Mouse (Mus musculus) adrenal gland, adult 18-20 months (tissue): ENCODE measurements at regions not wholly inside any gene's neighbourhood (a gene's known extent, or its start where the extent isn't known, plus 50 kb on each side); places are given as distances from the start of the nearest gene placed in this dataset.

Experiments used
- DNase-seq, 2 experiments: peaks; one replicate each; pipeline ENCODE4 v3.0.0; 2021 to 2022; ENCODE audit warnings: low spot score in 2 of 2
- microRNA-seq, 2 experiments: library from miRNA; unstranded; fragments of <30 nt; microRNA quantifications; one replicate each; pipeline ENCODE4 v1.2.0; 2021; ENCODE audit warnings: borderline number of aligned reads in 2 of 2

DNA sequence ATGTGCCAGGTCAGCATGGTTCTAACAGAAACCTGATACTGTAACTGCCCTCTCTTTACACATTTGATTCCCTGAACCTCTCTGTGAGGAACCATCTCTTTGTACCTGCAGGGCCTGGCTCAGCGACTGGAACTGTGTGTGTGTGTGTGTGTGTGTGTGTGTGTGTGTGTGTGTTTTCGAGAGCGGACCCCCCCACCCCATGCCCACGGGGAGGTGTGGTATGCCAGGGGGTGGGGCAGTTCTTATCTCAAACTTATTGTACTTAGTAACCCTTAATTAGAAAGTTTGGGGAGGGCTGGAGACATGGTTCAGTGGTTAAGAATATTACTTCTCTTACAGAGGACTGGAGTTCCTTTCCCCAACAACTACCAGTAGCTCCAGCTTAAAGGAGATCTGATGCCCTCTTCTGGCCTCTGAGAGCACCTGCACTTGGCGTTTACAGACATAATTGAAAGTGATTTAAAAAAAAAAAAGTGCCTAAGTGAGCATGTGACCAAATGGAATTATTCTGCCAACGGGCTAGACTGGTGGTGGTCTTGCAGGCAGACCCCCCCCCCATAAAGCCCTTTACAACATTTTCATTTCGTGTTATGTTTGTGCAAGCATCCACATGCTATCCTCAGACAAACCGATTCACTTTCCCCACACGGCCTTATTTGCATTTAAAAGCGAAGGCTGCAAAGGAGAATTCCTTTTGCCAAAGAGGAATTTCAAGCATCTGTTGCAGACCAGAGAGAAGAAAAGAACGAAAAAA, 77.7 kb upstream of the Med14 start:
- DNase-seq: peak in 1 of 2 experiments; percentile 7

DNA sequence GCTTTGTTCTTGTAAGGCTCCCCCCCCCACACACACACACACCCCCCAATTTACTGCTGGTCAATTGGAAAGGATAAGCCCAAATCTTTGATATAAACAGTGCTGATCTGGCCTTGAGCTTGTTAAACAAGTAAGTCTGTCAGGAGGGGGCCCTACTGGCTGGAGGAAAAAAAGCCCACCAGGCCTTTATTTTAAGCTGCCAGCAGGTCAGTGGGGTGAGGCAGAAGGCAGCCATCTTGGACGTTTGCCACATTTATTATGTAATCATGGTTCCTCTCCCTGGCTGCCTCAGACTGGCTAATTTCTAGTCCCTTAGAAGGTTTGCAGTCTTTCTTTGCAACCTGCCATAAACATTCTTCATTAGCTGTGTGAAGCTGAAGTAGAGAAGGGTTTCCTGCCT, 75.9 kb upstream of the Med14 start:
- no peak for DNase-seq

DNA sequence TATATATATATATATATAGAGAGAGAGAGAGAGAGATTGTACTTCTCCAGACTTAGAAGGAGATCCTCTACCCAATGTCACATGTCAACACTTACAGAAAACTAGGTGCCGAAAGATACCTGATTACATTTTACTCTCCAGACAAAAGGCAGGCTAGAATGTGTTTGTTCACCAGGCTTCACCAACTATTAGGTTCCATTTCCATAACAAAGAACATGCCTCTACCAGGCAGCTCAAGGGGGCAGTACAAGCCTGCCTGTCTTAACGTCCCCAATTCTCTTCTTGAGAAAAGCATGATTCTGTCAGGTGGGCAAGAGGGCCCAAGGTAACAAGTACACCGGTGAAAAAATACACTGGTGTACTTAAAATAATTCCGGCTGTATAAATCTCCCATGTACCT, 72.8 kb upstream of the Med14 start:
- DNase-seq: no peak

DNA sequence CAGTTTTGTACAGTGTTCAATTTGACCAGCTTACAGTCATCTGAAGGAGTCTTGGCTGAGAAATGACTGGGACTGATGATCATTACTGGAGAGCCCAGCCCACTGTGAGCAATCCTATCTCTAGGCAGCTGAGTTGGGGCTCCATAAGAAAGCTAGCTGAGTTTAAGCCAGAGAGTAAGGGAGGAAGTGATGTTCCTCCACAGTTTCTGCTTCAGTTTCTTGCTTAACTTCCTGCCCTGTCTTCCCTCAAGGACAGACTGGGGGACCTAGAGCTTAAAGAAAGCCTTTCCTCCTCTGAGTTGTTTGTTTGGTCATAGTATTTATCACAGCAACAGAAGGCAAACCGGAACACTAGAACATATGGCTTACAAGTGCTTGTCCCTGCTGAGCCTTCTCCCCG, 70.8 kb upstream of the Med14 start:
- DNase-seq: no peak

DNA sequence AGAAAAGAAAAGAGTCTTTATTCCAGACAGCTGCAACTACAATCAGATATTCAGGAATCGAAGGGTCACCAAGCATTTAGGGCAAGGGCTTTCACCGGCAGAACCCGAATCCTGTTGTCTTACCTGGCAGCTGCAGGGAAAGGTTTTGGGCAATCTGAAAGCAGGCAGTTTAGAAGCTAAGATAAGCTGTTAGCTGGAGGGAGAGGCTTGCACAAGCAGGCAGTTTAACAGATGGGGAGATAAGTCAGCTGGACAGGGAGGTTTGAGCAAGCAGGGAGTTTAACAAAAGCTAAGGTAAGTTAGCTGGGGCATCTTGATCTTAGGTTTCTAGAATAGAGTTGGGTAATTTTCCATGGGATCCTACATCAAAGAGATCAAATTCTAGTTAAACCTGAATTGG, 67.3 kb upstream of the Med14 start:
- DNase-seq: no peak

DNA sequence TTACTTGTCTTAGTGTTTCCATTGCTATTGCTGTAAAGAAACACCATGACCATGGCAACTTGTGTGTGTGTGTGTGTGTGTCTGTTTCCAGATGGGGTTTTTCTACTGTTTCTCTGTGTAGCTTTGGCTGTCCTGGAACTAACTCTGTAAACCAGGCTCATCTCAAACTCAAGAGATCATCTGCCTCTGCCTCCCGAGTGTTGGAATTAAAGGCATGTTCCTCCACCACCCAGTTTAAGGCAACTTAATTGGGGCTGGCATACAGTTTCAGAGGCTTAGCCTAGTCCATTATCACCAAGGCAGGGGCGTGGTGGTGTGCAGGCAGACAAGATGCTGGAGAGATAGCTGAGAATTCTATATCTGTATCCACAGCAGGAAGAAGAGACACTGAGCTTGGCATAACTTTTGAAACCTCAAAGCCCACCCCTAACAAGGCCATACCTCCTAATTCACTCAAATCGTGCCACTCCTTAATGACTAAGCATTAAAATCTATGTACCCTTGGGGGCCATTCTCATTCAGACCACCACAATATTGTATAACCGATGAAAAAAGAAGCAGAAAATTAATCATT, 65.5 kb upstream of the Med14 start:
- DNase-seq: no peak

DNA sequence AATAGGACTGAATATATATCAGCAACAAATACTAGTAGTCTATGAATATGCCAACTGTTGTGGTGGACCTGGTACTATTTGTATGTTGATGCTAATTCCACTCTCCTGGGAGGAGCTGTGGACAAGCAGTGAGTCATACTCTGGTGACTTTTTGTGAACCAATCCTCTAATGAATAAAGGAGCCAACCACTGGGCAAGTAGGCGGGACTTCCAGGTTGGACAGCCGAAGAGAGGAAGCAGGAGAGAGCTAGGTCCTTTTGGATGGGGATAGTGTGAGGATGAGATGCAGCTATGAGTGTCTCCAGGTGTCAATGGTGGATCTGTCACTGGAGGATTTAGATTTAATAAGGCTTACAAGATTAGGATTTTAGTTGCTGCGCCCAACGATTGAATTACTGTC, 64.8 kb upstream of the Med14 start:
- DNase-seq: no peak

DNA sequence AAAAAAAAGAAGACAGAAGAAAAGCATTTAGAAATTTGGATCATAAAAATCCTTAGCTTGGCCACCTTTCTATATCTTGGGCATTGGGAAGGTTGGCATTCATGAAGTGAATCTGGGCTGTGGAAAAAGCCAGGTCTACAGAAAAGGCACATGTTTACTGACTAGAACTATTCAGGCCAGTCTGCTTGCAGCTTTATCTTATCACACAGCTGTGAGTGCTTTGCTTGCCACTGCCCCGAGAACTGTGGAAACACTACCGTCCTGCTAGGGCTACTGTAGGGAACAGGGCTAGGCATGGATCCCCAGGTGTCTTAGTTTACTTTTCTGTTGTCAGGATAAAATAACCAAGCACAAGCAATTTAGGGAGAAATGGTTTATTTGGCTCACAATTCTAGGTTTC, 63.4 kb upstream of the Med14 start:
- DNase-seq: no peak

DNA sequence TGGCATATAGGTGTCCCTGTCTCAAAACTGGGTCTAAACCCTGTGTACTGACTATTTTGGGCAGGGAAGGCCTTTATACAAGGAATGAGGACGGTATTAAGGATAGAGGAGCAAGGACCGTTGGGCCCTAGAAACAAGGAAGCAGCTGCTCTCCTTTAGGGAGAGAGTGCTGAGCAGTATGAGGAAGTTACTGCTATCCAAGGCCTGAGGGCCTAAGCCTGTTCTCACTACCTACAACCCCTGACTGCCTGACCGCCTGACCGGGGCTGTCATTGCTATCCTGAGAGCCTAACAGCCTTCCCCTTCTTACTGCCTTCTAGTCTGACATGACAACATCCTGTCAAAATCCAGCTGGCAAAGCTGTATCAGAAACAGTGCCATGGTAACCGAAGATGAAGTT, 62.6 kb upstream of the Med14 start:
- no peak for DNase-seq

DNA sequence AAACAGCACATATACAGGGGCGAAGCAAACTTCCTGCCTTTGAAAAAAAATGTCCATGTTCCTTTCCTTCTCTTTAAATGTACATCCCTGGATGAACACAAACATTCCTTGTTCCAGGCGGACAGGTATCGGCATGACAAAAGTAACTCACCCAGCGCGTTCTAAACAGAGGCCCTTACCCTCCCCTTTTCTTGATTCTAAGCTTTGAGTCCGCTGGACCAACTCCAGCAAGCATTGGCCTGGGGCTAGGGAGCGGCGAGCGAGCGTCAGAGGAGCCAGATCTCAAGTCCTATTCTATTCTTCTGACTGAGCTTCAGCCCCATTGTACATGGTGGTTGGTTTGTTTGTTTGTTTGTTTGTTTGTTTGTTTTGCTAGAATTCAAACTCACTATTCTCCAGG, 60.9 kb upstream of the Med14 start:
- DNase-seq: no peak

DNA sequence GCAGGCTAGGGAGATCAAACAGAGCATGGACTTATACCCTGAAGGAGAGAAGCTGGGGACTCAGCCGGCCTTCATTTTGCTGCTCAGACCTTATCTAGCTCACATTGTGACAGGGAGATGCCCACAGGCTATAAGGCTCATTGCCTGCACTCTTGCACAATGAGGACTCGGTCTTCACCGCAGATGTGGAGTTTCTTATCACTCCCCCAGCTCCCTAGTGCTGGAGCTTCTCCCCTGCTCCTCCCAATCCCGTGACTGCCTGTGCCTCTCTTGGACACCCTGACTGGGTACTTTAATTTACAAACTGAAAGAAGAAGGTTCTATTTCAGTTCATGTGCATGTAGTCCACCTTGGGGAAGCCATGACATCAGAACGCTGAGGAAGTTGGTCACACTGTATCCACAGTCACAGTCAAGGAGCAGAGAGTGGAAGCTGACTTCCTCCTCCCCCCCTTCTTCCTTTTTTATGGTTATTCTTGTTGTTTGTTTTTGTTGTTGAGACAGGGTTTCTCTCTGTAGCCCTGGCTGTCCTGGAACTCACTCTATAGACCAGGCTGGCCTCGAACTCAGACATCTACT, 51.3 kb upstream of the Med14 start:
- no peak for DNase-seq

Small RNA genes lying in the stretch of these regions (microRNA-seq; reads per million reads assigned to microRNA genes)
- gene Gm25063: 0 reads per million in 2 experiments
